Mouse (Mus musculus): ENCODE data around the gene Fam90a1a.

DNA sequence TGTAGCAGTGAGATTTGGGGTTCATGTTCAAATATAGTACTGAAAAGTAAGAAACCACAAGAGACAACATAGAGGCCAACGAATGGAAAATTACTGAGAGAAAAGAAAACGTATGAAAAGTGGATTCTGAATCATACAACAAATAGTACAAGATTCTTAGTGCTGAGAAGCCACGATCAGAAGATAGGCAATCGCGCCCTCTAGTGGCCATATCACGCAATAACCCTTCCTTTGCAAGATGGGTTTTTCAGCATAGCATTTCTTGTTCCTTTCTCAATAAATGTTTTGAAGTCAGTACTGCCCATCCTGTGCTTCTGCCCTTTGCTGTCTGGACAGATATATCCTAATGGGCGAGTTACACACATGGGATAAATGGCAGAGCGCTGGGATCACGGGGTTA, 3.2 kb upstream of the Fam90a1a start:
- no peak for TF ChIP-seq CTCF (IDR thresholded peaks at IDR 0.05; ENCODE audit: control insufficient read depth, insufficient read depth, insufficient read length)
- no peak for TF ChIP-seq USF1 (IDR thresholded peaks at IDR 0.05; ENCODE audit: low read depth)
